Mouse (Mus musculus): ENCODE measurements around the gene Mapk11. TPM values are rescaled to one million over a fixed set of nuclear protein-coding genes. Genes with fewer than 3 reads are reported as not detected.
A peak's percentile ranks its signal among the peaks of the same experiment; 100 is the strongest.

Mapk11 gene
- total RNA-seq, 2 experiments from 2014 or later: 18.4 to 25.3 TPM

DNA sequence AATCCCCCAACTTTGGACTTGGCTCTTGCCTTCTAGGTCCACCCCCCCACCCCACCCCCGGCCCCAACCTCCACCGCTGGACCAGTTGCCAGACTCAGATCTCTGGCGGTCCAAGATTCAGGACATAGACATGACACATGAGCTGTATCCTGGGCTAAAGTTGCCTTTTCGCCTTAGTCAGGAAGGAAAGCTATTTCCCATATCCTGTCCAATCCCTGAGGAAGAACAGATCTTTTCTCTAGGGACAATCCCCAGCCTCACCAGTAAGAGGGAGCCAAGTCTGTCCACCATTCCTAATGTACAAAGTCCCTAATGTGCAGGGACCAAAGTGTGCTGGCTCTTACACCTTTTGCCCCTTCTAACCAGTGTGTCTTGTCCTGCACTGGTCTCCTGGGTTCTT lies 7.5 kb downstream of the Mapk11 start:
- no peak for DNase-seq (ENCODE audit: low spot score in 2 of 2)

DNA sequence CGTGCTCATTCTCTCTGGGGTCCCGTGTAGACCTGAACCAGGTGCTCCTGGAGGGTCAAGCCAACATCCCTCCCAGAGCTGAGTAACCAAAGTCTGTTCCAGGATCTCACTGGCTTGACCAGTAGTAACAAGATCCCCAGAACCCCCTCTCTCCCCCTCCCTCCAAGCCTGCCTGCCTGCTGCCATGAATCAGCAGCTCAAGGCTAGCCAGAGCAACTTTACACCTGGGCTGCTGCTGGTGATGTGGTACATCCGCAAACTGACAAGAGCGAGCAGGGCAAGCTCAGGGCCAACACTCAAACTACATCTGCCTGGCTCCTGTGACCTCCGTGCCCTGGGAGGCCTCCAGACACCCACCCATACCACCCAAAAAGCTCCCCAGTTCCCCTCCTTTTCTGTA lies 8.0 kb downstream of the Mapk11 start:
- no peak for DNase-seq (ENCODE audit: low spot score in 2 of 2)

DNA sequence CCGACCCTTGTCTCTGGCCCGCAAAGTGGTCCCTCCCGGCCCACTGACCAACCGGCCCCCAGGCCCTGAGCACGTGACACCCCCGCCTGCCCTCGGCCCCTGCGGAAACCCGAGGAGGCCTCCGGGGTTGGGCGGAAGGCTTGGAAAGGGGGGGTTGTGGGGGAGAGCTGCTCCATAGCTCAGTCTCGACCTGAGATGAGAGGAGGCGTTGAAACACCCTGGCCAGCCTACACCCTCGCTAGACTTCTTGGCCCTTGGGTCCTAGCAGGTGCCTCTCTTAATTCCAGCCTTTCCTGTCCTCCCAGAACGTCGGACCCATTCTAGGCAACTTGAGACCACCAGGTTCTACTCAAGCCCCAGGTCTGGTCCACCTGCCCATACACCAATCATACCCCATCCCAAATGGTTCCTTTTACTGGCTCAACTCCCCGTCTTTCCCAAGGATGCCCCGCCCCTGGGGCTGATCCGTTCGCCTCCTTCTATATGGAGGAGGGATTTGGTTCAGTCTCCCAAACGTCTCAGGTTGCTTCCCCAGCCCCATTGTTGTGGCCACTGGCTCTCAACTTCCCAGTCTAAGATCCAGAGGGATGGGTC lies 8.7 kb downstream of the Mapk11 start, which contains the start of gene Mapk12:
Mapk12 (minus strand) TSS at position 45 of the 594 bp plus-strand sequence.
- no peak for DNase-seq (ENCODE audit: low spot score in 2 of 2)

DNA sequence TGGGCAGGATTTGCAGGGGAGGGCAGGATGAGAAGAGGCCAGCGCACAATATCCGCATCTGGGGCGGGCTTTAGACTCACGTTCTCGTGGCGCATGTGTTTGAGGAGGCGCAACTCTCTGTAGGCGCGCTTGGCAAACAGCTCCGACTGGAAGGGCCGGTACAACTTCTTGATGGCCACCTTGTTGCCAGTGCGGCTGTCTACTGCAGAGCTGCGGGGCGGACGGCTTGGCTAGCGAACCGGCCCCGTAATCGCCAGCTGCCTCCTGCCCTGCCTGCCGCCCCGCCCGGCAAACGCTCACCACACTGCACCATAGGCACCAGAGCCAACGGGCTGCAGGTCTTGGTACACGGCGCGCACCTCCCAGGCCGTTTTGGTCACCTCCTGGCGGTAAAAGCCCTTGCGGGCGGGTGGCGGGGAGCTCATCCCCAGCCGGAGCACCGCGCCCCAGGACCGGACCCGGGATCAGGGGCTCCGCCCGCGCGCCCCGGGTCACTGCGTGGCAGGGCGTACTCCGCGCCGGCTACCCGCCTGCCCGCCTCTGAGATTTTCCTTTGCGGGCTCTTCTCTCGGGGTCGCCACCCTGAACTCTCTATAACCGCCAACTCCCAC lies 9.3 kb downstream of the Mapk11 start:
- DNase-seq (ENCODE audit: low spot score in 2 of 2): no peak

DNA sequence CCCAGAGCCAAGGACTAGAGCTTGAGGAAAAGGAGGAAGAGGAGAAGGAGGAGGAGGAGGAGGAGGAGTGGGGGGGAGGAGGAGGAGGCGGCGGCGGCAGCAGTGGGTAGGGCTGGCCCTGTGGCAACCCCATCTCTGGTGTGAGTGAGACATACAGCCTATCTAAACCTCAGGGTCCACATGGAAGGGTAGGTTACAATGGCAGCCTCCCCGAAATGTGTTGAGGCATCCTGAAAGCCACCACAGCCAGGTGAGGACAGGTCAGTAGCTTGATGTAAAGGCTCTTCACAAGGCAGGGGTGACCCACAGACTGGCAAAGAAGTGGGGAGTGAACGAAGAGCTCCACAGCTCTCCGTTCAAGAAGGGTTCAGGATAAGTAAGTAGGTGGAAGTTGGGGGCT lies 10.9 kb downstream of the Mapk11 start:
- no peak for DNase-seq (ENCODE audit: low spot score in 2 of 2)

DNA sequence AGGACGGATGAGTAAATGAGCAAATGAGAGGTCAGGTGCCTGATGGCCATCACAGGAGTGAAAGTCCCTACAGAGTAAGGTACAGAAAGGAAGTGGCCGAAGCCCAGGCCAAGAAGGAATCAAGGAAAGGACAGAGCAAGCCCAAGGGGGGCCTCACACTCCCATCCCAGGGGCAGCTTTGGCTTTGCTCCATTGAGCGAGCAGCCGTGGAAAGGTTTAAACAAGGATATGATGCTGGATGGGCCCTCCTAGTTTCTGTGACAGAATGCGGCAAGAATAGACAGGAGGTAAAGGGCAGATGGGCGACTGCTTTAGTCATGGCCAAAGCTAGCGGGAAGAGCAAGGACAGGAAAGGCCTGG lies 11.4 kb downstream of the Mapk11 start:
- no peak for DNase-seq (ENCODE audit: low spot score in 2 of 2)

DNA sequence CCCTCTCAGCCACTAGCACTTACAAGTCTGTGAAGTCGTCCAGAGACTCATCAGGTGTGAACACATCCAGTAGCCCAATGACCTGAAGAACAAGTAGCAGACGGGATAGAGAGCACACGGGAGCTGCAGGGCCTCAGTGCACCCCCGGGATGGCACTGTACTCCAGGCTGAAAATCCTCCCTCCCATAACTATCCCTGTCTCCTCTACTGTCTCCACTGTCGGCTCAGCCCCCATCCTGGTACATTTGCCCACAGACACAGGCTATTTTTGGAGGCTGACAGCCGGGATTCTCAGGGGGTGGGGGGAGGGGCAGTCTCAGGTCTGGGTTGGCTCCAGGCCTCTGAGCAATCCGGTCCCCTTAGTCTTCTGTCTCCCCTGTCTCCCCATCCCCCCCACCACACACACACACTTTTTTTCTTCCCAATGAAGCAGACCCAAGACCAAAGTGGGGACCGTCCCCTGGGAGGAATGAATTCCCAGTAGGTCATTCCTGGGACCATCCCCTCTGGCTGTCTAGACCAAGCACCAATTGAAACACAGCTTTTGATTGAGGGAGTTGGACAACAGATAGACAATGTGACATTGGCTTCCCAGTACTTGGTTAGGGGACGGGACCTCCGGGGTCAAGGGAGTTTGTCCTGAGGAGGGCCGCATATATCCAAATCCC lies 11.9 kb downstream of the Mapk11 start:
- no peak for DNase-seq (ENCODE audit: low spot score in 2 of 2)

DNA sequence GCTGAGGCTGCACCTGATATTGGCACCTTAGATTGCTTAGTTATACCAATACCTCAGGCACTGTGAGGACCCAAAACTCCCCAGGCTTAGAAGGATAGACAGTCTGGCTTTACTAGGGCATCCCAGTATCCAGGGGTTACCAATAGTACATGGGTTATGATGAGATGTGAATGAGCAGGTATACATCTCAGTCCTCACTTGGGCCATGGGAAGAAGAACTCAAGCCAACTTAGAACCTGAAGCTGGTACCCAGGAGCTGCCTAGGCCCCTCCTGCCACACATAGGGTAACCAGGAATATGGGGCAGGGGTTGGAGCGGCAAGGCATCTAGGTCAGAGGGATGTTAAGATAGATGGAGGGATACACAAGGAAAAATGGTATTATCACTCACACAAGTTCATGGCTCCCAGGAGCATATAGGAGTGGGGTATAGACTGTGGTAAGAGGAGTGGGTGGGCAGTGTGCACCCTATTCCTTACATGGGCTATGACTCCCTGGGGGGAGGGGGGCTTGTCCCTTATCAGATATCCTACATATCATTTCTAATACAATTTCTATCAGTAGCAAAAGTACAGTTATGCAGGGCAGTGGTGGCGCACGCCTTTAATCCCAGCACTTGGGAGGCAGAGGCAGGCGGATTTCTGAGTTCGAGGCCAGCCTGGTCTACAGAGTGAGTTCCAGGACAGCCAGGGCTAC lies 12.8 kb downstream of the Mapk11 start:
- no peak for DNase-seq (ENCODE audit: low spot score in 2 of 2)

DNA sequence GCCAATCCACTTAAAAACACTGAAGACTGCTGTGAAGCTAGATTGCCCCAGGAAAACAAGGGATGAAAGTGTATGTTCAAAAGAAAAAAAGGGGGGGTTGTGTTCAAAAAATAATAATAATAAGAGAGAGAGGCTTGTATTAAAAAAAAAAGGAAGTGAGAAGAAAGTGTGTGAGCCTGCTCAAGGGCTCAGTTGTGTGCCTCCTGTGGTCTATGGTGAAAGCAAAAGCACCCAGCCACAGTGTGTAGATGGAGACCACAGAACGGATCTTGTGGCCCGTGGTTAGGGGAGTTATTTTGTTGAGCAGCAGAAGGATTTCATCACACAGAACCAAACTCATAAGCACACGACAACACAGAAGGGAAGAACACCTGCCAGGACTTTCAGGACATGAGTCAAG lies 18.1 kb downstream of the Mapk11 start:
- no peak for DNase-seq (ENCODE audit: low spot score in 2 of 2)

DNA sequence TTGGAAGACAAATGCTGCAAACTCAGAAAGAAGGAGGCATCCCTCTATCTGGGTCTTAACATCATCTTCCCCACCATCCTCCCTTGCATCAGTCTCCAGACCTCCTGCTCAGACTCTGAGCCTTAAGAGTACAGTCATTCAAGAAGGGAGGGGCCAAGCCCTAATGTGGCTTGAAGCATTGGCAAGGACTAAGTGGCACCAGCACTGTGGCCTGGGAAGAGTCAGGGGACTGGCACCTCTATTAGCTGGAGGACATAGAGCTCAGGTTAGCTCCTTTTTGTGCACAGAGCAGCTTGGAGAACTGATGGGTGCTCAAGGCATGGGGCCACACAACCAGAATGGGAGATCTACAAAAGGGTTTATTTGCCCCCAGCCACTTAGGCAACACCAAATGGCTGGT lies 19.2 kb downstream of the Mapk11 start:
- no peak for DNase-seq (ENCODE audit: low spot score in 2 of 2)

DNA sequence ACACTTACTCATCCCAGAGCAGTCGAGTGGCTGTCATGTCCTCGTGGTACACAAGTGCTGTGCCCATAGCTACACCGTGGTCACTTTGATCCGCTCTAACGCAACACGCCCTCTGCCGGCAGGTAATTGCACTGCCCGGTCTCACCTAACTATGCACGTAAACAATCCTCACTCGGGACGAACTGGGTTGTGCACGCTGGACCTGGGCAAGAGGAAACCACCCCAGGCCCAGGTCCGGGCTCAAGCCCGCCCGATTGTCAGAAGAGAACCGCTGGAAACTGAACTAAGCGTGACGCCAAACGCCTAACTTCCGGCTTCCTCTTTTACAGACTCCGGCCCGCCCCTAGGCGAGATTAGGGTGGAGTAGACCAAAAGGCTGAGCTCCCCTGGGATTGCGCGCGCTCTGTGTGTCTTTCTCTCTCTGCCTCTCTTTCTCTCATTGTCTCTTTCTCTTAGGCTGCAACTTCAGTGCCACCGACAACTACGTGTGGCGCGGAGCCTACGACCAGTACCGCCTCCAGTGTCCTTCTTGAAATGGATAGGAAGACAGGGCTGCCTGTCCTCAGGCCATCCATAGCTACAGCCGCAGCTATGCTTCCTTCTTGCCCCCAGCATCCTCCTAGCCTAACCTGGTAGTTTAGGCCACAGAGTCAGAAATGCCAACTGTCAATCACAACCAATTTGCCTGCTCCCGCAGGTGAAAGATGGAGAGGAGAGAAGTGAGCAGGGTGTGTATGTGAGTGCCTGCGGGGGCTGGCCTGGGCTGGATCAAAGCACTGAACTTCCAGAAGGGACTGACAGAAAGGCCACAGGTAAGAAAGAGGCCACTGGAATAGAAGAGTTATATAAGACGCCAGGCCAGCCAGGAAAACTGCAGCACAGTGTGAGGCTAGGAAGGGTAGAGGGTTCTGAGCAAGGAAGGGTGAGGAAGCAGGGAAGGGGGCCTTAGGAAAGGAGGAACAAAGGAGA lies 20.8 kb downstream of the Mapk11 start, which contains the start of gene Hdac10:
Hdac10 (minus strand) TSS at position 319 of the 969 bp plus-strand sequence.
- DNase-seq (ENCODE audit: low spot score in 2 of 2): peak; percentile 83 to 86

DNA sequence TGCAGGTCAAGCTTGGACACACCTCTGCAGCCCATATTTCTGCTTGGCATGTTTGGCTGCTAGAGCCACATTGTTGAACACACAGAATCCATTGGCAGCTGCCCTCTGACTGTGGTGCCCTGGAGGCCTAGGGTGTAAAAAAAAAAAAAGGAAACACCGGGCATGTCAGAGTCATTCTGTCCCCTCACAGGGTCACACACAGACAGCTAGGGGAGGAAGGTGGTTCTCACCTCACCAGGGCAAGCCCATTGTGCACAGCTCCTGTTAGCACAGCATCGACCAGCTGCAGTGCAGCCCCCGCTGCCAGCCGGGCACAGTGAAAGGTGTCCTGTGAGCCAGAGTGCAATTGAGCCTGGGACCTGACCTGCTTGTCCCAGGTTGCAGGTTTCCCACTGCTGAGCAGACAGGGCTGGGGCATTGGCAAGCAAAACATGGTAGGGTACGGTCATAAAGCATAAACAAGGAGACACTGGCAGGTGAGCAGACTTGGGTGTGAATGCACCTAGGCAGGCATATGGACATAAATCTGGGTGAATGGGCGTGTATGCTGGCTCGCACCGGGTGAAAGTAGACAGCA lies 22.0 kb downstream of the Mapk11 start:
- no peak for DNase-seq (ENCODE audit: low spot score in 2 of 2)

DNA sequence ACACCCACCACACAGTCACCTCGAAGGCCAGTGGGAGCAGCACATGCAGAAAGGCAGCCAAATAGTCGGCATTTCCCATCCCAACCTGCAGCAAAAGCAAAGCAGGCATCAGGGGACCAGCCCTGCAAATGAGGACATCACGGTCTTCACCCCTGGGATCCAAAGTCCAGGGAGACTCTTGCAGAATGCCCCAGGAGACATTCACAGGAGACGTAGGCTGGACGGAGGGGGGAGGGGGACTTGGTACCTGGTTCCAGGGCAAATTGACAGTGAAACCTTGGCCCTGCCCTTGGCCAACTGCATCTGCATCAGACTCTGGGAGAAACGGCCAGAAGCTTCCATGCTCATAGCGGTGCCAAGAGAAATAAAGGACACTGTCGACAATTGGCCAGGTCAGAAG lies 22.8 kb downstream of the Mapk11 start:
- DNase-seq (ENCODE audit: low spot score in 2 of 2): no peak

DNA sequence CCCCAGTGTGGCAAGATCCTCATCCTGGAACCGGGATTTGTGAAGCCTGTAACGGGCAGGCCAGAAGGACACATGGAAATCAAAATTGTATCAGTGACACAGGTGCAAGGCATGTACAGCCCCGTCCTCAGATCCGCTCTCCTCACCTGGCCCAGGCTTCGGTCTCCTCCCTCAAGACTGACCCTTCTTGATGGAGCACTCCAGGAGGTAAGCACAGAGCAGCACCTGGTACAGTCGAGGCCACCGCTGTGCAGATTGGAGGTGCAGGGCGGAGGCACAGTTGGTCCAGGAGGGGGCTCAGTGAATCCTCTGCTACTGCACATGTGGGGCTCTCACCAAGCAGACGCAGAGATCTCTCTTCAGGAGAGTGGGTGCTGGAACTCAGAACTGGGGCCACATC lies 24.1 kb downstream of the Mapk11 start:
- no peak for DNase-seq (ENCODE audit: low spot score in 2 of 2)

DNA sequence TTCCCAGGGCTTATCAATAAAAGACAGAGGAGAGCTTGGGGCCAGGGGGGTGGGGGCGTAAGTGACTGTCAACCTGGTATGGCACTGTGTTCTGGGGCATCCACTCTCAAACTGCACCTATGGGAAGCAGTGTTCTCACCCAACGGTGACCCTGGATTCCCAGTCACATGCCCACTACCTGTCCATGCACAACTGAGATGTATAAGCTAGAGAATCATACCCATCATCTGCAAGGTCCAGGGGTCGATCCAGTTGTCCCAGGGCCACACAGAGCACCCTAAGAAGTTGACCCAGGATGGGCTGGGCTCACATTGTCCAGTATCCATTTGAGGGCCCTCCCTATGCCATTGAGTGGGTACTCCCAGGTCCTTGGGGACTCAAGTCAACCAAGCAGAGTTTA lies 25.1 kb downstream of the Mapk11 start:
- no peak for DNase-seq (ENCODE audit: low spot score in 2 of 2)

DNA sequence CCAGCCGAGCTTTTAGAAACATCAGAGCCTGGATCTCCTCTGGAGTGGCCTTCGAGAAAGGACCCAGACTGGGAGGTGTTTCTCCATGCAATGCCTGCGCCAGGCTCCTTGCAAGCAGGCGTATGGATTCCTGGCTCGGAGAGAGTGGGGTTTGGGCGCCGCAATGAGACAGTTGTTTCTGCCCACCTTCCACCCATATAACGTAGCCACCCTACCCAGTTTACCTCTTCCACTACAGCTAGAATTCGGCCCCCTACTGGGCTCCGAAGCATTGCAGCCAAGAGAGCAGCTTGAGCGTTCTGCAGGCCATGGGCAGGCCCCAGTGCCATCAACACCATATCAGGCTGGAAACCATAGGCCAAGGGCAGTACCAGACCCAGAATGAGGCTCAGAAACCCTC lies 25.8 kb downstream of the Mapk11 start:
- peak; percentile 59 to 66 for DNase-seq (ENCODE audit: low spot score in 2 of 2)

DNA sequence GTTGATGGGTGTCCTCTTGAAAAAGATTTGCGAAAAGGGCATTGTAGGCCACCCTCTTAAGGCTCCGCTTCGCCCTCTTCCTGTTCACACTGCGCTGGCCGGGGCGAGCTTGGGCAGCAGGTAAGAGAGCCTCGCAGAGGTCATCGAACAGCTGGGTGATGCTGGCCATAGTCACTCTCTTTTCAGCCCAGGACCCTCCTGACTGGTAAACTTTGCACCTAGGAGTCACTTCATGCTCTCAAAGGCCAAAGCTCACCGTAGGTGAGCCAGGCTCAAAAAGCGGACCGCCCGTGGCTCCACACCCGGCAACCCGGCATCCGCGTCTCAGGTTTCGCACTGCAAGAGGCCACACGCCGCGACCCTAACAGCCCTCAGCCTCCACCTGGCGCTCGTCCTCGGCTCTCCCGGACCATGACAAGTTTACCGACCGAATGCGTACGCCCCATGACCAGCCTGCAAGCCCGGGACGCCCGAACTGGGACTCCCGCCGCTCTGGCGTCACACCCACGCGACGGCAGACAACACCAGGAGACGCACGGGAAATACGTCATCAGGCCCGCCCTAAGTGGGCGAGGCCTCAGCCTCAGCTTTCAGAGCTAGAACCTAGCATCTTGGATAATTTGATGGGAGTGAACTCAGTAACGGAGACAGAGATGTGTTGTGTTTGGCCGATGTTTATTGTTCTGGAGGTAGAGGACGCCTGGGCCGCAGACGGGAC lies 26.6 kb downstream of the Mapk11 start, which contains the start of gene Tubgcp6:
Tubgcp6 (minus strand) TSS at position 464 of the 718 bp plus-strand sequence.
- DNase-seq (ENCODE audit: low spot score in 2 of 2): peak; percentile 96 to 97

DNA sequence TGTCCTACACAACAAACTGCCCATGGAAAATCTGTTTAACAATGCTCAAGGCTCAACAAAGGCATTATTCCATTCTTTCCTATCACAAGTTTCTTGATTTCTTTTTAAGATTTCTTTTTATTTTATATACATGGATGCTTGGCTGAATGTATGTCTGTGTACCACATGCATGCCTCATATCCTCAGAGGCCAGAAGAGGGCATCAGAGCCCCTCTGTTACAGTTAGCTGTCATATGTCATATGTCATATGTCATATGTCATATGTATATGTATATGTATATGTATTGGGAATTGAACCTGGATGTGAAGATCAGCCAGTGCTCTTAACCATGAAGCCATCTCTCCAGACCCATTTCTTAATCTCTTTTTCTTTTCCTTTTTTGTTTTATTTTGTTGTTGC lies 31.4 kb downstream of the Mapk11 start:
- DNase-seq (ENCODE audit: low spot score in 2 of 2): no peak

DNA sequence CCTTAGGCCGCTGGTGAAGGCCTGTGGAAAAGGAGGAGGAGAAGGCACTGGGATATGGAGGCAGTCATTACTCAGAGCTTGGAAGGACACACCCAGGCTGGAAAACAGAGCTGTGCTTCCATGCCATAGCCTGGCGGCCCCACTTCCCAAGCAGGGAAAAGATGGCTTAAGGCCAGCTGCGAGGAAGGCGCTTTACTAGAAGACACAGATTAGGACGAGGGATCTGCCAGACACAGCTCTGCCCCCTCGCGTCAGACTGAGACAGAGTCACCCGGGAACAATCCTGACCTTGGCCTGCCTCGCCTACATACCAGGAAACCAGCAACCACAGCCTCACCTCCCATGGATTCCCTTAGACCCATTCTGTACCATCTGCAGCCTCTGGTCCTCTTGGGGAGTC lies 39.3 kb downstream of the Mapk11 start:
- DNase-seq (ENCODE audit: low spot score in 2 of 2): peak in 1 of 2 experiments; percentile 7

DNA sequence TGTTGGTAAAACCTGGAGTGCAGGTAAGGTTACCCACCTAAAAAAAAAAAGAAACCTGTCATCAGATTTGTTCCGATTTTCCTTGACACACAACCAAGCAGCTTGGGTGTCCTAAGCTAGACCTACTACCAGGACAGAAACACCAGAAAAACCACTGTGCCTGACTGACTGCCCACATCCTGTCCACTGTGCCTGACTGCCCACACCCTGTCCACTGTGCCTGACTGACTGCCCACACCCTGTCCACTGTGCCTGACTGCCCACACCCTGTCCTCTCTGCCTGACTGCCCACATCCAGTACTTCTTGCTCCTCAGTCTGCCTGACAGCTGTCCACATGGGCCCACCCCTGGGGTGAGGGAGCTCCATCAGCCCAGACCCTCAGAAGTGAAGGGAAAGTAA lies 42.5 kb downstream of the Mapk11 start:
- DNase-seq (ENCODE audit: low spot score in 2 of 2): no peak
